Mouse (Mus musculus): ENCODE data around the gene Mtch1. TPM values are rescaled to one million over a fixed set of nuclear protein-coding genes. Genes with fewer than 3 reads are reported as not detected.

The Mtch1 gene
- polyA plus RNA-seq, 1 experiment from 2014 or later: 266 TPM

GRCm38 (mm10) chr17:29332186-29332685 is 15.5 kb downstream of the Mtch1 start:
- Histone ChIP-seq H3K9ac (ENCODE audit: low read depth, low read length) (no peak overlapping the region), H3K9me3 (replicated peaks; ENCODE audit: control insufficient read depth, low read length) (no peaks in the 10 kb centered on the region), H3K4me3 (ENCODE audit: low read depth, low read length) (no peak overlapping the region), H3K4me1 (ENCODE audit: control insufficient read depth, insufficient read depth, low read length) (peaks cover 15% of the 10 kb centered on the region), H3K27me3 (ENCODE audit: control insufficient read depth, insufficient read depth, low read length) (peaks cover 8% of the 10 kb centered on the region), H3K36me3 (ENCODE audit: control insufficient read depth, insufficient read depth, low read length) (peaks cover 36% of the 10 kb centered on the region), H3K4me2 (no peak overlapping the region), H3K27ac (ENCODE audit: low read depth, low read length) (no peak overlapping the region)
- no peak for ATAC-seq (replicated peaks; ENCODE audit: insufficient number of reproducible peaks, low FRiP score, low TSS enrichment)
- WGBS (ENCODE audit: insufficient replicate concordance): 77% methylated on average over 4 of the region's 4 CpGs

- peak overlapping the region; percentile 25; the same call in 1 of the 2 replicates for H3K27ac ChIP-seq (ENCODE audit: low read depth, low read length)
- no peak for ATAC-seq (replicated peaks; ENCODE audit: insufficient number of reproducible peaks, low FRiP score, low TSS enrichment)
- H3K4me3 ChIP-seq (ENCODE audit: low read depth, low read length): no peak overlapping the region
- H3K9ac ChIP-seq (ENCODE audit: low read depth, low read length): no peak overlapping the region
- peaks cover 15% of the 10 kb centered on the region for H3K27me3 ChIP-seq (ENCODE audit: control insufficient read depth, insufficient read depth, low read length)
- no peaks in the 10 kb centered on the region for H3K9me3 ChIP-seq (replicated peaks; ENCODE audit: control insufficient read depth, low read length)
- peaks cover 24% of the 10 kb centered on the region for H3K4me1 ChIP-seq (ENCODE audit: control insufficient read depth, insufficient read depth, low read length)
- H3K36me3 ChIP-seq (ENCODE audit: control insufficient read depth, insufficient read depth, low read length): peaks cover 28% of the 10 kb centered on the region
- no peak overlapping the region for H3K4me2 ChIP-seq
- 12% methylated on average over 5 of the region's 5 CpGs for WGBS (ENCODE audit: insufficient replicate concordance)
These were observed 16.9 kb downstream of the Mtch1 start for GRCm38 (mm10) chr17:29330671-29331410.

DNA sequence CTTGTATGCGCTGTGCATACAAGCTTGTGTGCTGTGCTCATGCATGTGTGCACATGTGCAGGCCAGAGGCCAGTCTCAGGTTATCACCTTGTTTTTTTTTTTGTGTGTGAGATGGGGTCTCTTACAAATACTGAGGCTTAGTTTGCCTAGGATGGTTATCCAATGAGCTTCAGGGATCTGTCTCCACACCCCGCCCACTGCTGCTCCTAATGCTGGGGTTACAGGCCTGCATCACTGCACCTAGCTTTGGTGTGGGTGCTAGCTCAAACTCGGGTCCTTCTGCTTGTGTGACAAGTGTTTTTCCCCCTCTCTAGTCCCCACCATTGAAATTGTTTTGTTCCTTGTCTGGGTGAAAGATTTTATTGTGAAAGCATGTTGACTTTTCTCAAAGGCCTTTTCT is 17.5 kb downstream of the Mtch1 start:
- 80% methylated on average over 3 of the region's 3 CpGs for WGBS (ENCODE audit: insufficient replicate concordance)
- H3K27ac ChIP-seq (ENCODE audit: low read depth, low read length): no peak overlapping the region

DNA sequence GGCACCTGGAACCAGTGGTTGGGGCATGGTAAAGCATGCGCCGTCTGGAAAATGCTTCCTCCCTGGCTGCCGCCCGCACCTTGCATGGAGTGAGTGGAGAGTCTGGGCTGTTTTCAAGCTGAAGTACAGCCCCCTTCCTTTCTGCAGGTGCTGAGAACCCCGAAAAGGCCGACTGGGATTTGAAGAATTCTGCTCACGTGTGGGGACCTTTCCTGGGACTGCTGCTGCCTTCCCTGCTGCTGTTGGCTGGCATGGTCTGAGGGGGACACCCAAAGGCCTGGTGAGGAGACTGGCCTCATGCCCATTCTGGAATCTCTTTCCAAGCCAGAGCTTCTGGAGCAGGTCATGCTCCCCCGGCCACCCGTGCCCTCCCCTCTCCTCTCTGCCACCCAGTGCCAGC is 20.0 kb downstream of the Mtch1 start:
- Histone ChIP-seq H3K9me3 (replicated peaks; ENCODE audit: control insufficient read depth, low read length) (no peaks in the 10 kb centered on the region), H3K9ac (ENCODE audit: low read depth, low read length) (no peak overlapping the region), H3K27me3 (ENCODE audit: control insufficient read depth, insufficient read depth, low read length) (peaks cover 25% of the 10 kb centered on the region), H3K4me1 (ENCODE audit: control insufficient read depth, insufficient read depth, low read length) (peaks cover 24% of the 10 kb centered on the region), H3K27ac (ENCODE audit: low read depth, low read length) (no peak overlapping the region), H3K36me3 (ENCODE audit: control insufficient read depth, insufficient read depth, low read length) (peaks cover 7% of the 10 kb centered on the region; the same call in 1 of the 2 replicates), H3K4me2 (no peak overlapping the region), H3K4me3 (ENCODE audit: low read depth, low read length) (no peak overlapping the region)
- WGBS (ENCODE audit: insufficient replicate concordance): 76% methylated on average over 9 of the region's 9 CpGs
- ATAC-seq (replicated peaks; ENCODE audit: insufficient number of reproducible peaks, low FRiP score, low TSS enrichment): no peak

More for the DNA sequence above, 17.5 kb downstream of the Mtch1 start:
- H3K9ac ChIP-seq (ENCODE audit: low read depth, low read length): no peak overlapping the region
- peaks cover 24% of the 10 kb centered on the region for H3K4me1 ChIP-seq (ENCODE audit: control insufficient read depth, insufficient read depth, low read length)
- no peak for ATAC-seq (replicated peaks; ENCODE audit: insufficient number of reproducible peaks, low FRiP score, low TSS enrichment)
- peaks cover 22% of the 10 kb centered on the region for H3K36me3 ChIP-seq (ENCODE audit: control insufficient read depth, insufficient read depth, low read length)
- H3K4me2 ChIP-seq: no peak overlapping the region
- H3K27me3 ChIP-seq (ENCODE audit: control insufficient read depth, insufficient read depth, low read length): peaks cover 18% of the 10 kb centered on the region
- no peaks in the 10 kb centered on the region for H3K9me3 ChIP-seq (replicated peaks; ENCODE audit: control insufficient read depth, low read length)
- H3K4me3 ChIP-seq (ENCODE audit: low read depth, low read length): no peak overlapping the region

DNA sequence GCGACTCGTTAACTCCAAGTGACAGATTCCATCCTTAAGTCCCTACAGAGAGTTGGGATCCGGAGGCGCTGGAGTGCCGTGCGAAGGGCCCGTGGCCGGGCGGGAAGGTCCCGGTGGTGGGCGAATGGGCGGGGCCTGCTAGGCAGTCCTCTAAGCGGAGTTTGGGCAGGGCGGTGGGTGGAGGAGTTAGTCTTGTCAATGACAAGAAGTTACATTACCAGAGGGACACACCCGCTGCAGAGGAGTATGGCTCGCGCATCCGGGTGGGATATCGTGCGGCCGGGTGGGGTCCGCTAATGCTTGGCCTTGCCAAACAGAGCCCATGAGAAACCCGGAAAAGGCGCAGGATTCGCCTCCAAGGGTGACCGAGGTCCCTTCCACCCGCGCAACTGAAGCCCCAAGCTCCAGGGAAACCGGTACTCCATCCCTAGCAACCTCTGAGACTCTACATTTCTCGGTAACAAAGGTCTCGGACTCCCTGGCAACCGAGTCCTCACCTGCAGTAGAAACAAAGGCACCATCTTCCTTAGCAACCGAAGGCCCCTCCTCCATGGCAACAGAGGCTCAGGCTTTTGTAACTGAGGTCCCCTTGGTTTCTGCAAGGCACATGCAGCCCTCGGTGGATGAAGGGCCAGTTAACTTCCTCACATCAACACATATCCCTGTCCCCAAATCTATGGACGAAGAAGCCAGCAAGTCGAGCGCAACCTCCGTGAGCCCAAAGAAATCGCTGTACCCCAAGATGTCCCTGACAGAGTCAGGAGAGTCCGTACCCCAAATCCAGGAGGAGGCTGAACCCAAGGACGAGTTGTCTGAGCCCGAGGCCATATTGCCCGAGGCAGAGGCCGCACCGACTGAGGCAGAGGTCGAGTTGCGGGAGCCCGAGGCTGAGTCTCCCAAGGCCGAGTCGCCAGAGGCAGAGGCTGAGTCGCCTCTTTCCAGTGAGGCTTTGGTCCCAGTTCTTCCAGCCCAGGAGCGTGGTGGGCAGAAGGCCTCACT is 20.9 kb downstream of the Mtch1 start:
- Histone ChIP-seq H3K9ac (ENCODE audit: low read depth, low read length) (peak overlapping the region; percentile 54; the same call in 1 of the 2 replicates), H3K27ac (ENCODE audit: low read depth, low read length) (no peak overlapping the region), H3K36me3 (ENCODE audit: control insufficient read depth, insufficient read depth, low read length) (0 out of 2 replicates have a peak, but pooled peaks cover 2% of the 10 kb centered on the region), H3K27me3 (ENCODE audit: control insufficient read depth, insufficient read depth, low read length) (peaks cover 33% of the 10 kb centered on the region), H3K4me3 (ENCODE audit: low read depth, low read length) (peak overlapping the region; percentile 34), H3K9me3 (replicated peaks; ENCODE audit: control insufficient read depth, low read length) (no peaks in the 10 kb centered on the region), H3K4me1 (ENCODE audit: control insufficient read depth, insufficient read depth, low read length) (peaks cover 28% of the 10 kb centered on the region), H3K4me2 (peak overlapping the region; percentile 68)
- ATAC-seq (replicated peaks; ENCODE audit: insufficient number of reproducible peaks, low FRiP score, low TSS enrichment): no peak
- 18% methylated on average over 52 of the region's 52 CpGs for WGBS (ENCODE audit: insufficient replicate concordance)

GRCm38 (mm10) chr17:29325831-29326230 is 21.9 kb downstream of the Mtch1 start:
- Histone ChIP-seq H3K36me3 (ENCODE audit: control insufficient read depth, insufficient read depth, low read length) (no peaks in the 10 kb centered on the region), H3K27ac (ENCODE audit: low read depth, low read length) (no peak overlapping the region), H3K4me1 (ENCODE audit: control insufficient read depth, insufficient read depth, low read length) (peaks cover 21% of the 10 kb centered on the region), H3K27me3 (ENCODE audit: control insufficient read depth, insufficient read depth, low read length) (peaks cover 43% of the 10 kb centered on the region), H3K4me3 (ENCODE audit: low read depth, low read length) (no peak overlapping the region; the same call in 1 of the 2 replicates), H3K4me2 (no peak overlapping the region), H3K9ac (ENCODE audit: low read depth, low read length) (no peak overlapping the region), H3K9me3 (replicated peaks; ENCODE audit: control insufficient read depth, low read length) (no peaks in the 10 kb centered on the region)
- 55% methylated on average over 13 of the region's 13 CpGs for WGBS (ENCODE audit: insufficient replicate concordance)
- ATAC-seq (replicated peaks; ENCODE audit: insufficient number of reproducible peaks, low FRiP score, low TSS enrichment): no peak

- no peak for ATAC-seq (replicated peaks; ENCODE audit: insufficient number of reproducible peaks, low FRiP score, low TSS enrichment)
- Histone ChIP-seq H3K4me2 (no peak overlapping the region), H3K9me3 (replicated peaks; ENCODE audit: control insufficient read depth, low read length) (no peaks in the 10 kb centered on the region), H3K36me3 (ENCODE audit: control insufficient read depth, insufficient read depth, low read length) (no peaks in the 10 kb centered on the region), H3K4me1 (ENCODE audit: control insufficient read depth, insufficient read depth, low read length) (peaks cover 22% of the 10 kb centered on the region), H3K27me3 (ENCODE audit: control insufficient read depth, insufficient read depth, low read length) (peaks cover 52% of the 10 kb centered on the region), H3K4me3 (ENCODE audit: low read depth, low read length) (no peak overlapping the region), H3K27ac (ENCODE audit: low read depth, low read length) (no peak overlapping the region), H3K9ac (ENCODE audit: low read depth, low read length) (no peak overlapping the region)
- WGBS (ENCODE audit: insufficient replicate concordance): 76% methylated on average over 3 of the region's 3 CpGs
These were observed 24.1 kb downstream of the Mtch1 start for GRCm38 (mm10) chr17:29323625-29324024.

- Histone ChIP-seq H3K27ac (ENCODE audit: low read depth, low read length) (no peak overlapping the region), H3K27me3 (ENCODE audit: control insufficient read depth, insufficient read depth, low read length) (peaks cover 48% of the 10 kb centered on the region), H3K4me3 (ENCODE audit: low read depth, low read length) (peak overlapping the region; percentile 30), H3K9me3 (replicated peaks; ENCODE audit: control insufficient read depth, low read length) (no peaks in the 10 kb centered on the region), H3K4me2 (peak overlapping the region; percentile 56), H3K9ac (ENCODE audit: low read depth, low read length) (0 out of 2 replicates have a peak overlapping the region, but pooled peaks have one; percentile 16), H3K36me3 (ENCODE audit: control insufficient read depth, insufficient read depth, low read length) (no peaks in the 10 kb centered on the region), H3K4me1 (ENCODE audit: control insufficient read depth, insufficient read depth, low read length) (peaks cover 22% of the 10 kb centered on the region)
- ATAC-seq (replicated peaks; ENCODE audit: insufficient number of reproducible peaks, low FRiP score, low TSS enrichment): peak; percentile 51; the same call in 1 of the 2 replicates
- WGBS (ENCODE audit: insufficient replicate concordance): 20% methylated on average over 18 of the region's 18 CpGs
These were observed 25.2 kb downstream of the Mtch1 start for GRCm38 (mm10) chr17:29322603-29322962.
